Mouse (Mus musculus) megakaryocyte progenitor cell, adult 5-6 weeks (primary cell): ENCODE results near the gene Akr1c19. TPM values are rescaled to one million over a fixed set of nuclear protein-coding genes. Genes with fewer than 3 reads are reported as not detected.
"Not testable (repeated sequence)": the region's sequence is repeated elsewhere in the genome, so short reads cannot be mapped to it uniquely, and the experiment has no call there.

Experiments
- ATAC-seq: replicated peaks from 2 replicates; pipeline ENCODE4 v1.8.0; 2016; ENCODE audit warnings: mild to moderate bottlenecking, moderate TSS enrichment, inconsistent platforms; ENCODE audit not compliant: poor library complexity
- total RNA-seq, 2 experiments: library from RNA; stranded (forward) in 1 of 2; stranded (reverse) in 1 of 2; fragments of 157-497, 149-512 nt in 1 of 2; fragments of 200-1000 nt in 1 of 2; gene quantifications; 2 replicates each; pipeline versions ENCODE4 v1.2.3 to v1.2.4; 2015 to 2017

Gene Akr1c19
- total RNA-seq (2015) = not detected in 2 replicates
- not detected in 2 replicates for total RNA-seq (2017)

GRCm38 (mm10) chr13:4228441-4228840, at the start of gene Akr1c19:
Gene Akr1c19 (plus strand): TSS chr13:4228700.
- no peak for ATAC-seq

GRCm38 (mm10) chr13:4181321-4181720, 47.2 kb upstream of the Akr1c19 start:
- not testable (repeated sequence) for ATAC-seq

- no peak for ATAC-seq
Measured at GRCm38 (mm10) chr13:4183116-4183515, 45.4 kb upstream of the Akr1c19 start.

DNA sequence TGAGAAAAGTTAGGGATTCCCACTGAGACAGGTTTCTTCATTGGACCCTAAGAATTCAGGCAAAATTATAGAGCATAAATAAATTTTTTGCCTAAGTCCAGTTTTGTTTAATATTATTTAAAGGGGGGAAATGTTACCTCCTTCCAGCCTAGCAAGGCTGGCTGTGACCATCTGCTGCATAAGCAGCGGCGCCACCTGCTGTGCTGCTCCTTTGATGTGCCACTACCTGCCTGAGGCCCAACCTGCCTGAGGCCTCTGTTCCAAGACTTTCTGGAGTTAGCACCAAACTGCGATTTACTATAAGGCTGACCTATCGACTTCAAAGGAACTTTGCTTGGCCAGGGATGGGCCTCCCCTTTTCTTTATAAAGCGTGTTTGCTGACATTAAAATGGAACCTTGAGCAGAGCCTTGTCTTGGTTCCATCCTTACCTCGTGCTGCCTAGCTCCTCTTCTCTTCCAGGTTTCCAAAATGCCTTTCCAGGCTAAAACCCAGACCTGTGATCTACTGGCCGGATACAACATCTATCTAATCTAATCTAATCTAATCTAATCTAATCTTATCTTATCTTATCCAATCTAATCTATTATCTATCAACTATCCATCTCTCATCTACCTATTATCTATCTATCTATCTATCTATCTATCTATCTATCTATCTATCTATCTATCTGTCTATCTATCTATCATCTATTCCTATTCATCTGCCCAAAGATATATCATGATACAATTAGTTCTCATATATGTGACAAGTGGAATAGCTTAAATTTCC, 41.7 kb upstream of the Akr1c19 start:
- not testable (repeated sequence) for ATAC-seq

DNA sequence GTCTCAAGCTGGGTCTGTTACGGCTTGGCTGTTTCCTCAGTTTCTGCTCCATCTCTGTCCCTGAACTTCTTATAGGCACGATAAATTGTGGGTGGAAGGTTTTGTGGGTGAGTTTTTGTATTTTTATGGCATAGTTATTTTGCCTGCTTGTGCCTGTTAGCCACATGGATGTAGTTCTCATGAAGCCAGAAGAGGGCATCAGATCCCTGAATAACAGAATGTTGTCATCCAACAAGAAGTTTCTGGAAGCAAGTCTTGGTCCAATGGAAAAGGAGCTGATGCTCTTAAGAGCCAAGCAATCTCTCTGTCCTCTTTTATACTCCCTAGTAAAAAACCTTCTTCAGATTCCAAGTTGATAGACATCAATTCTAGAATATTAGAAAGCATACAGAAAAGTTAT, 40.3 kb upstream of the Akr1c19 start:
- ATAC-seq = no peak

DNA sequence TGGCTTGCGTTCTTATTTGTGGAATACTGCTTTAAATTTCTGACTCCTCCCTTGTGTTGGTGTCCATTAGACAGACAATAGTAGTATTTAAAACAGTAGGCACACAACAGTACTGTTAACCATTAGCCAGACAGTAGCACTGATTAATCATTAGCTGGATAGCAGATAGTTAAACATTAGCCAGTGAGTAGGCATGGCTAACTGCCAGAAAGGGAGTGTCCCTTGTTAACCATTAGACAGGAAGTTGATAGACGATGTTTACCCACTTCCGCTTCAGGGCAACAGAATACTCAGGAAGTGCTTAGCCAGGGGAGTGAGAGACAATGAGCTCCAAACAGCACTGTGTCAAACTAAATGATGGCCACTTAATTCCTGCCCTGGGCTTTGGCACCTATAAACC, 37.6 kb upstream of the Akr1c19 start, which contains the start of gene Akr1c13:
Gene Akr1c13, plus strand, starts transcription at position 247 of the 400 bp plus-strand sequence.
- peak; percentile 98 for ATAC-seq

- ATAC-seq = no peak
Measured at GRCm38 (mm10) chr13:4192511-4192910, 36.0 kb upstream of the Akr1c19 start.

GRCm38 (mm10) chr13:4206147-4206903, 22.2 kb upstream of the Akr1c19 start:
- peak; percentile 65 for ATAC-seq

GRCm38 (mm10) chr13:4211560-4212299, 16.8 kb upstream of the Akr1c19 start:
- ATAC-seq = no peak

GRCm38 (mm10) chr13:4212309-4212708, 16.2 kb upstream of the Akr1c19 start:
- ATAC-seq = no peak

- not testable (repeated sequence) for ATAC-seq
Measured at GRCm38 (mm10) chr13:4215496-4215895, 13.0 kb upstream of the Akr1c19 start.

DNA sequence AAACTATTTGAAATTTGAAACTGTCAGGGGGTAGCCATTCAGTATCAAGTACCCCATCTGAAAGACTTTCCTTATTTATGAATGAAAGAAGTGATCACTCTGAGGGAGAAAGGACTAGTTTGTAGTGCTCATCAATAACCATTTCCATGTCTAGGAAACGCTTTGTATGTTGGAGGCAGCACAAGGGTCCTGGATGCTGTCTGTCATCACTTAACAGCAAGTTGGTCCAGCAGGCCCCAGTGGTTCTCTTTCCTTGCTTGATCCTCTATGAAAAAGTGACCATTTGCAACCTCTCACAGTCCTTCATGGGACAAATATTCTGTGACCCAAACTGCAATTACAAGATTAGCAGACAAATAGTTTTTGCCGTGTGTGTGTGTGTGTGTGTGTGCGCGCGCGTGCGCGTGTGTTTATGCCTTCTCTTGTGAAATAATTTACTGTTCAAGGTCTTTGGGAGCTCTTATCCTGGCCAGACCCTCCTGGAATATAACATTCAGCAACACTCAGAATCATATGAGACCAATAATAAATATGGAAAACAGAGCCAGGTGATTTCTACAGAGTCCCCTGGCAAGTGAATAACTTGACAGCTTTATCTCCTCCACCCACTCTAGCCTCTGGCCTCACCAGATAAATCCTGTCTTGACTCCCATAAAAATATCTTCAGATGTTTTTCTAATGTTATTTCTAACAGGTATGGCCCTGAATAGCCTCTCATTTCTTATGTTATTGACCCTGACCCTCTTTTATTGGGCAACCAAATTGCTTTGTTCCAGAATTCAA, 2.5 kb downstream of the Akr1c19 start:
- no peak for ATAC-seq

GRCm38 (mm10) chr13:4233135-4233534, 4.6 kb downstream of the Akr1c19 start:
- ATAC-seq = no peak

DNA sequence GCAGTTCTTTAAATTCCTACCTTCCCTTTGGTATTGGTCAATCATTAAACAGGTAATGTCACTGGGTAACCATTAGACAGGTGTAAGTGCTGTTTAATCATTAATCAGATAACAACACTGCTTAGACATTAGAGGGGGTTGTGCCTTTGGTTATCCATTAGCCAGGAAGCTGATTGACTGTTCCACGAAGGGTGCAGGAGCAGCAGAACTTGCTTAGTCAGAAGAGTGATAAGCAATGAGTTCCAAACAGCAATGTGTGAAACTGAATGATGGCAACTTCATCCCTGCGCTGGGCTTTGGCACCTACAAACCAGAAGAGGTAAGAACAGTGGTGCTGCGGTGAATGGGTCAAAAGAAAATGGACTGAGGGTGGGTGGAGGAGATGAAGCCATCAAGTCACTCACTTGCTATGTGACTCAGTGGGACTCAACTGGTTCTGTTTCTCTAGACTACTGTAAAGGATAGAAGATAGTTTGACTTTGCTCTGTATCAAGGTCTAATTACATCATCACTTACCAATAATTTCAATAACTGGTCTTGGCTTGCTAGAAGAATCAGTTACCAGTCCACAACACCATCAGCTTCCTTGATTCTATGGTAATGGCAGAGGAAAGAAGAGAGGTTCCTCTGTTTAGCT, 5.2 kb downstream of the Akr1c19 start:
- ATAC-seq = no peak

GRCm38 (mm10) chr13:4244861-4245559, 16.5 kb downstream of the Akr1c19 start:
- peak; percentile 72 for ATAC-seq

DNA sequence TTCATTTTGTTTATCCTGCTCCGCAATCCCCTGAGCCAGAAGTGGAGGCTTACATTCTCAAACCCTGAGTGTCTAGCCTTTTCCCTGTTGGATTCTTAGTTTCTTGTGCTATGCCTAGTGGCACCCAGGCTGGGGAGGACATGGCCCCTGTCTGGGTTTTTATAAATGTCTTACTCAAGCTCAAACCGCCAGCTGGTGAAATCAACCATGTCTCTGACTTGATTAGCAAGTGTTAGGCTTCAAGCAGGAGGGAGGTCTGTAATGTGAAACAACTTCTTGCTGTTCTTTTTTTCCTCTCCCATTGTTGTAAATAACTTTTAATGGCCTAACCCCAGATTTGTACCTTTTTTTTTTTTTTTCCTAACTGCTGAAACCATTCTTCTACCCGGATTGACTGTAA, 20.8 kb downstream of the Akr1c19 start:
- ATAC-seq = no peak

DNA sequence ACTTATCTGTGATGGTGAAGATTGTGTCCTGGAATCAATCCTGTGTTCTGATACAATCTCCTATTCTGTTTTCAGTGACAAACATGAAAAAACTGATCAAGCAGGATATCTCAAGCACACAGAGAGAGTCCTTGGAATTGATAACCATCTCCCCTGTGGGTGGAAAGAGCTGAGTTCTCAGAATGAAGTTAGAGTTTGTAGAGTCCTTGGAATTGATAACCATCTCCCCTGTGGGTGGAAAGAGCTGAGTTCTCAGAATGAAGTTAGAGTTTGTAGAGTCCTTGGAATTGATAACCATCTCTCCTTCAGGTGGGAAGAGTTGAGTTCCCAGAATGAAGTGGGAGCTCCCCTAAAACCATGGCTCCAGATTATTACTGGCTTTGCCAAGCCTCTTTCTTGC, 28.4 kb downstream of the Akr1c19 start:
- not testable (repeated sequence) for ATAC-seq

DNA sequence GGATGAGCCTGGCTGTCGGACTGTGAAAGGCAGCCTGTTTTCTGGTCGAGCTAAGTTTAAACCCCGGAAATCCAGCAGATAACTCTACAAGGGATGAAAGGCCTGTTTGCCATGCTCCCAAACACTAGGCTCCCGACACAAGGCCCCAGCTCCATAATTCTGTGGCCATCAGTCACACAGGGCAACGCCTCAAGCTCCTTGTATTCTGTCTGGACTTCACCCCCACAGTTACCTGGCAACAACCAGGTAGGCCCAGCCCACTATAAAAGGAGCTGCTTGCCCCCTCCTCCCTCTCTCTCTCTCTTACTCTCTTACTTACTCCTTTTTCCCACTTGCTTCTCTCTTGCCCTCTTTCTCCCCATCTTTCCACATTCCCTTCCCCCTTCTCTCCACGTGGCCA, 28.8 kb downstream of the Akr1c19 start:
- no peak for ATAC-seq

GRCm38 (mm10) chr13:4264612-4265011, 36.1 kb downstream of the Akr1c19 start:
- ATAC-seq = no peak
